Mouse (Mus musculus): ENCODE data around the gene Upk3b.
"Not testable (repeated sequence)": the region's sequence is repeated elsewhere in the genome, so short reads cannot be mapped to it uniquely, and the experiment has no call there.

Gene Upk3b

GRCm38 (mm10) chr5:136034868-136035267 is 3.4 kb upstream of the Upk3b start:
- no peak for DNase-seq (ENCODE audit: low spot score in 2 of 2)

- no peak for DNase-seq (ENCODE audit: low spot score in 2 of 2)
Observed at GRCm38 (mm10) chr5:136035285-136035684, 3.0 kb upstream of the Upk3b start.

GRCm38 (mm10) chr5:136036667-136037066 is 1.6 kb upstream of the Upk3b start:
- no peak for DNase-seq (ENCODE audit: low spot score in 2 of 2)

GRCm38 (mm10) chr5:136040210-136040609 is 1.9 kb downstream of the Upk3b start:
- no peak for DNase-seq (ENCODE audit: low spot score in 2 of 2)

GRCm38 (mm10) chr5:136041260-136041659 is 3.0 kb downstream of the Upk3b start:
- DNase-seq (ENCODE audit: low spot score in 2 of 2): no peak

- no peak for DNase-seq (ENCODE audit: low spot score in 2 of 2)
Observed at GRCm38 (mm10) chr5:136041666-136042065, 3.4 kb downstream of the Upk3b start.

- DNase-seq (ENCODE audit: low spot score in 2 of 2): no peak
Observed at GRCm38 (mm10) chr5:136044865-136045264, 6.6 kb downstream of the Upk3b start.

- DNase-seq (ENCODE audit: low spot score in 2 of 2): no peak
Observed at GRCm38 (mm10) chr5:136045408-136045807, 7.1 kb downstream of the Upk3b start.

GRCm38 (mm10) chr5:136045987-136046386 is 7.7 kb downstream of the Upk3b start:
- peak; percentile 86 to 87 for DNase-seq (ENCODE audit: low spot score in 2 of 2)

- not testable (repeated sequence) for DNase-seq (ENCODE audit: low spot score in 2 of 2)
Observed at GRCm38 (mm10) chr5:136048541-136048940, 10.2 kb downstream of the Upk3b start.

GRCm38 (mm10) chr5:136049926-136050325 is 11.6 kb downstream of the Upk3b start:
- no peak for DNase-seq (ENCODE audit: low spot score in 2 of 2)

- DNase-seq (ENCODE audit: low spot score in 2 of 2): peak; percentile 50 to 64
Observed at GRCm38 (mm10) chr5:136051231-136052085, 13.2 kb downstream of the Upk3b start.

GRCm38 (mm10) chr5:136052861-136053655 is 14.8 kb downstream of the Upk3b start:
- peak in 1 of 2 experiments; percentile 44 for DNase-seq (ENCODE audit: low spot score in 2 of 2)

- no peak for DNase-seq (ENCODE audit: low spot score in 2 of 2)
Observed at GRCm38 (mm10) chr5:136054301-136055077, 16.2 kb downstream of the Upk3b start, which contains the start of gene Upk3bl. Upk3bl (plus strand) TSS chr5:136054492.

GRCm38 (mm10) chr5:136056062-136056461 is 17.8 kb downstream of the Upk3b start:
- no peak for DNase-seq (ENCODE audit: low spot score in 2 of 2)

- no peak for DNase-seq (ENCODE audit: low spot score in 2 of 2)
Observed at GRCm38 (mm10) chr5:136057085-136057484, 18.8 kb downstream of the Upk3b start.

- peak; percentile 77 to 84 for DNase-seq (ENCODE audit: low spot score in 2 of 2)
Observed at GRCm38 (mm10) chr5:136061567-136061966, 23.3 kb downstream of the Upk3b start.

GRCm38 (mm10) chr5:136063920-136064319 is 25.6 kb downstream of the Upk3b start:
- no peak for DNase-seq (ENCODE audit: low spot score in 2 of 2)

- DNase-seq (ENCODE audit: low spot score in 2 of 2): not testable (repeated sequence)
Observed at GRCm38 (mm10) chr5:136066404-136067148, 28.3 kb downstream of the Upk3b start.

GRCm38 (mm10) chr5:136069411-136069810 is 31.1 kb downstream of the Upk3b start:
- no peak for DNase-seq (ENCODE audit: low spot score in 2 of 2)

- DNase-seq (ENCODE audit: low spot score in 2 of 2): no peak
Observed at GRCm38 (mm10) chr5:136073051-136073450, 34.8 kb downstream of the Upk3b start.
